Mouse (Mus musculus) hindbrain, embryonic 15.5 days (tissue): Measurements from ENCODE around the gene Notch3. TPM values are rescaled to one million over a fixed set of nuclear protein-coding genes. Genes with fewer than 3 reads are reported as not detected.

Experiments
- ATAC-seq: fragments of 200-750 bp; cut with Nextera tagmentation; 2 replicates; pipeline ENCODE4 v1.8.0; 2017; ENCODE audit warnings: low read depth, moderate number of reproducible peaks, moderate TSS enrichment; ENCODE audit not compliant: low FRiP score
- H3K27ac ChIP-seq: fragments of 300-500 bp; sonication (generic); replicated peaks from 2 replicates; pipeline ENCODE4 v1.5.1; 2015; ENCODE audit warnings: mild to moderate bottlenecking, inconsistent platforms
- H3K27me3 ChIP-seq: fragments of 300-500 bp; sonication (generic); 2 replicates; pipeline ENCODE4 v1.6.1; 2015; ENCODE audit warnings: control low read depth, inconsistent platforms
- H3K36me3 ChIP-seq: fragments of 300-500 bp; sonication (generic); 2 replicates; pipeline ENCODE4 v1.6.1; 2015; ENCODE audit warnings: control low read depth, inconsistent platforms
- H3K4me1 ChIP-seq: fragments of 300-500 bp; sonication (generic); replicated peaks from 2 replicates; pipeline ENCODE4 v1.6.1; 2015; ENCODE audit warnings: control low read depth, inconsistent platforms
- H3K4me2 ChIP-seq: fragments of 300-500 bp; sonication (generic); 2 replicates; pipeline ENCODE4 v1.6.1; 2015; ENCODE audit warnings: moderate library complexity, mild to moderate bottlenecking, inconsistent platforms
- H3K4me3 ChIP-seq: fragments of 300-500 bp; sonication (generic); 2 replicates; pipeline ENCODE4 v1.5.1; 2015; ENCODE audit warnings: mild to moderate bottlenecking, inconsistent platforms
- H3K9ac ChIP-seq: fragments of 300-500 bp; sonication (generic); 2 replicates; pipeline ENCODE4 v1.6.1; 2015; ENCODE audit warnings: inconsistent platforms
- H3K9me3 ChIP-seq: fragments of 300-500 bp; sonication (generic); 2 replicates; pipeline ENCODE4 v1.6.1; 2016; ENCODE audit warnings: control low read depth, inconsistent platforms
- WGBS: fragments of 180-500 bp; shearing (Covaris S2); methylation state at CpG from one replicate; pipeline ENCODE4 v1.1.7; 2015; 5-methylcytosine and 5-hydroxymethylcytosine counted together
- polyA plus RNA-seq: library from polyadenylated mRNA; unstranded; fragments of >200 nt; fragmentation: Nextera tagmentation; extraction: Ambion mirVana; gene quantifications from 2 replicates; pipeline ENCODE4 v1.2.1, GENCODE M21; 2015

The Notch3 gene
- polyA plus RNA-seq, 1 experiment from 2014 or later: 10.5 TPM

- Histone ChIP-seq H3K4me1 (no peaks in the 10 kb centered on the region), H3K9me3 (0 out of 2 replicates have a peak, but pooled peaks cover 2% of the 10 kb centered on the region), H3K27ac (no peak overlapping the region), H3K4me3 (no peak overlapping the region), H3K27me3 (no peaks in the 10 kb centered on the region), H3K4me2 (no peak overlapping the region), H3K9ac (no peak overlapping the region), H3K36me3 (no peaks in the 10 kb centered on the region)
- ATAC-seq: no peak; the same call in 1 of the 2 replicates
- 10% methylated on average over 2 of the region's 2 CpGs for WGBS
These were observed 93.3 kb downstream of the Notch3 start for GRCm38 (mm10) chr17:32073359-32073758.

Other genes starting within 250 kb of the Notch3 start
- gene Rrp1b, start 130.8 kb downstream of the Notch3 start, polyA plus RNA-seq: 35.1 and 36.3 TPM in 2 replicates
- 0.48 and 0.49 TPM in 2 replicates for gene Hsf2bp, start 130.5 kb downstream of the Notch3 start, polyA plus RNA-seq
- 0.19 and 0.39 TPM in 2 replicates for gene Ephx3, start 22.7 kb upstream of the Notch3 start, polyA plus RNA-seq
- 83.0 and 91.5 TPM in 2 replicates for gene Brd4, start 117.9 kb upstream of the Notch3 start, polyA plus RNA-seq
- gene Akap8, start 154.4 kb upstream of the Notch3 start, polyA plus RNA-seq: 102 and 106 TPM in 2 replicates
- gene Akap8l, start 183.8 kb upstream of the Notch3 start, polyA plus RNA-seq: 161 and 171 TPM in 2 replicates
- 38.7 and 45.8 TPM in 2 replicates for gene Wiz, start 222.6 kb upstream of the Notch3 start, polyA plus RNA-seq
- gene Rasal3, start 236.7 kb upstream of the Notch3 start, polyA plus RNA-seq: 0.42 and 0.65 TPM in 2 replicates